Mouse (Mus musculus) gastrocnemius, postnatal 36 days (tissue): Measurements from ENCODE around the gene C1qtnf4. TPM values are rescaled to one million over a fixed set of nuclear protein-coding genes. Genes with fewer than 3 reads are reported as not detected.
"Not testable (repeated sequence)": the region's sequence is repeated elsewhere in the genome, so short reads cannot be mapped to it uniquely, and the experiment has no call there.

Source experiments
- DNase-seq, 2 experiments: peaks; one replicate each; pipeline ENCODE4 v3.0.0; 2022
- intact Hi-C: fragments of 180-260 bp; cut with DNase I; formaldehyde crosslinking; loops from one replicate; pipeline ENCODE4 v1.15.1; 2025
- total RNA-seq, 2 experiments: library from RNA; stranded (reverse); gene quantifications; 2 replicates each; pipeline ENCODE4 v1.2.3; 2021

The C1qtnf4 gene
- total RNA-seq, 2 experiments from 2014 or later: 2.7 to 4.1 TPM

- no peak for DNase-seq
- intact Hi-C loops: no loop called here
Observed at GRCm38 (mm10) chr2:90880144-90880785, 5.4 kb upstream of the C1qtnf4 start.

GRCm38 (mm10) chr2:90881824-90882223 lies 3.8 kb upstream of the C1qtnf4 start:
- intact Hi-C loops: no loop called here
- DNase-seq: no peak

GRCm38 (mm10) chr2:90886436-90886835 lies 776 bp downstream of the C1qtnf4 start:
- intact Hi-C loops: no loop called here
- DNase-seq: no peak

GRCm38 (mm10) chr2:90887627-90888026 lies 2.0 kb downstream of the C1qtnf4 start:
- DNase-seq: no peak
- intact Hi-C loops: no loop called here

GRCm38 (mm10) chr2:90889550-90890548 lies 4.2 kb downstream of the C1qtnf4 start:
- no peak for DNase-seq
- intact Hi-C loops: loop anchor here (5.0 kb wide), 1 partner anchor 33 kb away; no protein-coding TSS in a partner anchor

- DNase-seq: no peak
- intact Hi-C loops: loop anchor here (5.0 kb wide), 1 partner anchor 36 kb away; no protein-coding TSS in a partner anchor
Observed at GRCm38 (mm10) chr2:90893673-90894298, 8.1 kb downstream of the C1qtnf4 start.

- DNase-seq: not testable (repeated sequence)
- intact Hi-C loops: loop anchor here (5.0 kb wide), 1 partner anchor 37 kb away; no protein-coding TSS in a partner anchor
Observed at GRCm38 (mm10) chr2:90894299-90894677, 8.6 kb downstream of the C1qtnf4 start.

- intact Hi-C loops: no loop called here
Observed at GRCm38 (mm10) chr2:90903398-90903797, 17.7 kb downstream of the C1qtnf4 start.

GRCm38 (mm10) chr2:90904076-90904855 lies 18.6 kb downstream of the C1qtnf4 start, which contains the start of the genes Kbtbd4 and Ndufs3:
TSS of gene Kbtbd4 (plus strand) at chr2:90904740.
TSS of gene Ndufs3 (minus strand) at chr2:90904827.
- DNase-seq: peak; percentile 84 to 85
- intact Hi-C loops: no loop called here

More at GRCm38 (mm10) chr2:90903398-90903797, 17.7 kb downstream of the C1qtnf4 start:
- no peak for DNase-seq

- no peak for DNase-seq
- intact Hi-C loops: no loop called here
Observed at GRCm38 (mm10) chr2:90904856-90905224, 19.2 kb downstream of the C1qtnf4 start.

GRCm38 (mm10) chr2:90906721-90907120 lies 21.1 kb downstream of the C1qtnf4 start:
- DNase-seq: no peak
- intact Hi-C loops: no loop called here

GRCm38 (mm10) chr2:90910861-90911260 lies 25.2 kb downstream of the C1qtnf4 start:
- intact Hi-C loops: no loop called here
- no peak for DNase-seq

- intact Hi-C loops: no loop called here
- no peak for DNase-seq
Observed at GRCm38 (mm10) chr2:90911668-90912067, 26.0 kb downstream of the C1qtnf4 start.

GRCm38 (mm10) chr2:90913671-90914070 lies 28.0 kb downstream of the C1qtnf4 start:
- DNase-seq: no peak
- intact Hi-C loops: no loop called here

- no peak for DNase-seq
- intact Hi-C loops: loop anchor here (5.0 kb wide), 1 partner anchor 147 kb away; no protein-coding TSS in a partner anchor
Observed at GRCm38 (mm10) chr2:90915516-90915915, 29.9 kb downstream of the C1qtnf4 start.

GRCm38 (mm10) chr2:90916560-90917232 lies 31.0 kb downstream of the C1qtnf4 start:
- intact Hi-C loops: loop anchor here (1.0 to 5.0 kb wide), 2 partner anchors 24 to 146 kb away; partner anchors contain the start of gene Celf1
- no peak for DNase-seq

- DNase-seq: peak; percentile 75 to 80
- intact Hi-C loops: loop anchor here (1.0 to 5.0 kb wide), 2 partner anchors 23 to 145 kb away; partner anchors contain the start of gene Celf1
Observed at GRCm38 (mm10) chr2:90917233-90917998, 31.8 kb downstream of the C1qtnf4 start.

- intact Hi-C loops: loop anchor here (1.0 to 5.0 kb wide), 2 partner anchors 22 to 144 kb away; partner anchors contain the start of gene Celf1
- DNase-seq: no peak
Observed at GRCm38 (mm10) chr2:90917999-90918698, 32.5 kb downstream of the C1qtnf4 start.
